Mouse (Mus musculus) liver, embryonic 15.5 days (tissue): ENCODE measurements around the gene Hist1h3a. TPM values are rescaled to one million over a fixed set of nuclear protein-coding genes. Genes with fewer than 3 reads are reported as not detected.
"Not testable (repeated sequence)": the region's sequence is repeated elsewhere in the genome, so short reads cannot be mapped to it uniquely, and the experiment has no call there.

ENCODE experiments used
- ATAC-seq: fragments of 200-750 bp; cut with Nextera tagmentation; 2 replicates; pipeline ENCODE4 v1.8.0; 2017; ENCODE audit warnings: moderate number of reproducible peaks, mild to moderate bottlenecking, moderate library complexity; ENCODE audit not compliant: insufficient read depth
- H3K27ac ChIP-seq: fragments of 300-500 bp; sonication (generic); replicated peaks from 2 replicates; pipeline ENCODE4 v1.5.1; 2015; ENCODE audit warnings: mild to moderate bottlenecking, inconsistent platforms
- H3K27me3 ChIP-seq: fragments of 300-500 bp; sonication (generic); 2 replicates; pipeline ENCODE4 v1.6.1; 2015; ENCODE audit warnings: mild to moderate bottlenecking, inconsistent platforms
- H3K36me3 ChIP-seq: fragments of 300-500 bp; sonication (generic); replicated peaks from 2 replicates; pipeline ENCODE4 v1.6.1; 2015; ENCODE audit warnings: moderate library complexity, mild to moderate bottlenecking, inconsistent platforms
- H3K4me1 ChIP-seq: fragments of 300-500 bp; sonication (generic); replicated peaks from 2 replicates; pipeline ENCODE4 v1.6.1; 2015; ENCODE audit warnings: inconsistent platforms
- H3K4me2 ChIP-seq: fragments of 300-500 bp; sonication (generic); 2 replicates; pipeline ENCODE4 v1.6.1; 2015; ENCODE audit warnings: moderate library complexity, mild to moderate bottlenecking, inconsistent platforms
- H3K4me3 ChIP-seq: fragments of 300-500 bp; sonication (generic); replicated peaks from 2 replicates; pipeline ENCODE4 v1.5.1; 2015; ENCODE audit warnings: mild to moderate bottlenecking, inconsistent platforms
- H3K9ac ChIP-seq: fragments of 300-500 bp; sonication (generic); 2 replicates; pipeline ENCODE4 v1.6.1; 2015; ENCODE audit warnings: moderate library complexity, mild to moderate bottlenecking, inconsistent platforms
- H3K9me3 ChIP-seq: fragments of 300-500 bp; sonication (generic); replicated peaks from 2 replicates; pipeline ENCODE4 v1.6.1; 2016; ENCODE audit warnings: inconsistent platforms
- WGBS: fragments of 180-500 bp; shearing (Covaris S2); methylation state at CpG from one replicate; pipeline ENCODE4 v1.1.7; 2015; ENCODE audit warnings: mixed read lengths; ENCODE audit not compliant: insufficient replicate concordance; 5-methylcytosine and 5-hydroxymethylcytosine counted together
- polyA plus RNA-seq: library from polyadenylated mRNA; unstranded; fragments of >200 nt; fragmentation: Nextera tagmentation; extraction: Ambion mirVana; gene quantifications from 2 replicates; pipeline ENCODE4 v1.2.1, GENCODE M21; 2015

Gene Hist1h3a
- polyA plus RNA-seq, 1 experiment from 2014 or later = 6.4 TPM

- Histone ChIP-seq H3K9ac (peak overlapping the region; percentile 71), H3K27me3 (no peaks in the 10 kb centered on the region), H3K4me2 (peak overlapping the region; percentile 87), H3K9me3 (no peaks in the 10 kb centered on the region), H3K4me1 (peaks cover 57% of the 10 kb centered on the region), H3K4me3 (peak overlapping the region; percentile 54), H3K36me3 (no peaks in the 10 kb centered on the region), H3K27ac (peak overlapping the region; percentile 99)
- peak; percentile 8 for ATAC-seq
- under 1% methylated on average over 18 of the region's 23 CpGs for WGBS
These were observed 4.9 kb downstream of the Hist1h3a start for GRCm38 (mm10) chr13:23757211-23757773.

GRCm38 (mm10) chr13:23756790-23757189 is 5.4 kb downstream of the Hist1h3a start, which contains the start of gene Hist1h4b:
Hist1h4b (plus strand) TSS chr13:23757013.
- Histone ChIP-seq H3K4me1 (peaks cover 57% of the 10 kb centered on the region), H3K27ac (peak within 1 kb of the TSS; percentile 99), H3K9me3 (no peaks in the 10 kb centered on the region), H3K4me3 (peak within 1 kb of the TSS; percentile 54), H3K36me3 (no peaks in the 10 kb centered on the region), H3K27me3 (no peaks in the 10 kb centered on the region), H3K9ac (peak within 1 kb of the TSS; percentile 71), H3K4me2 (peak within 1 kb of the TSS; percentile 87)
- 0% methylated on average over 19 of the region's 22 CpGs for WGBS
- peak; percentile 67 for ATAC-seq

- H3K27ac ChIP-seq = peak overlapping the region; percentile 87
- no peaks in the 10 kb centered on the region for H3K9me3 ChIP-seq
- H3K4me3 ChIP-seq = no peak overlapping the region
- no peaks in the 10 kb centered on the region for H3K27me3 ChIP-seq
- H3K4me1 ChIP-seq = peaks cover 50% of the 10 kb centered on the region
- no peaks in the 10 kb centered on the region for H3K36me3 ChIP-seq
- no peak overlapping the region for H3K4me2 ChIP-seq
- H3K9ac ChIP-seq = peak overlapping the region; percentile 20; the same call in 1 of the 2 replicates
- no peak for ATAC-seq
These were observed 7.2 kb downstream of the Hist1h3a start for GRCm38 (mm10) chr13:23755000-23755399.

- 49% methylated on average over 4 of the region's 4 CpGs for whole genome bisulfite sequencing
- H3K9me3 ChIP-seq = no peaks in the 10 kb centered on the region
- H3K27me3 ChIP-seq = no peaks in the 10 kb centered on the region
- peak overlapping the region; percentile 58 for H3K4me2 ChIP-seq
- peaks cover 47% of the 10 kb centered on the region for H3K4me1 ChIP-seq
- no peak for ATAC-seq
- peak overlapping the region; percentile 51 for H3K4me3 ChIP-seq
- peak overlapping the region; percentile 92 for H3K27ac ChIP-seq
- peak overlapping the region; percentile 59 for H3K9ac ChIP-seq
- no peaks in the 10 kb centered on the region for H3K36me3 ChIP-seq
These were observed 8.7 kb downstream of the Hist1h3a start for GRCm38 (mm10) chr13:23753314-23754078.

- peak overlapping the region; percentile 59 for H3K9ac ChIP-seq
- ATAC-seq = no peak
- peak overlapping the region; percentile 58 for H3K4me2 ChIP-seq
- no peaks in the 10 kb centered on the region for H3K9me3 ChIP-seq
- H3K4me1 ChIP-seq = peaks cover 48% of the 10 kb centered on the region
- no peaks in the 10 kb centered on the region for H3K36me3 ChIP-seq
- peak overlapping the region; percentile 92 for H3K27ac ChIP-seq
- peak overlapping the region; percentile 51 for H3K4me3 ChIP-seq
- 2% methylated on average over 6 of the region's 6 CpGs for WGBS
- H3K27me3 ChIP-seq = no peaks in the 10 kb centered on the region
These were observed 9.4 kb downstream of the Hist1h3a start for GRCm38 (mm10) chr13:23752742-23753172.

- ATAC-seq = peak; percentile 73
- H3K4me1 ChIP-seq = peaks cover 47% of the 10 kb centered on the region
- H3K27me3 ChIP-seq, H3K36me3 ChIP-seq, H3K9me3 ChIP-seq: not testable (repeated sequence)
- H3K9ac ChIP-seq = peak within 1 kb of the TSS; percentile 63
- H3K4me3 ChIP-seq = peak within 1 kb of the TSS; percentile 51
- under 1% methylated on average over 22 of the region's 47 CpGs for WGBS
- H3K27ac ChIP-seq = peak within 1 kb of the TSS; percentile 99
- H3K4me2 ChIP-seq = peak within 1 kb of the TSS; percentile 66
These were observed 10.0 kb downstream of the Hist1h3a start, which contains the start of gene Hist1h3b for GRCm38 (mm10) chr13:23752067-23752741. Hist1h3b (plus strand) TSS chr13:23752267.

GRCm38 (mm10) chr13:23751478-23751956 is 10.7 kb downstream of the Hist1h3a start:
- peak overlapping the region; percentile 63 for H3K9ac ChIP-seq
- H3K4me3 ChIP-seq = peak overlapping the region; percentile 51
- H3K27ac ChIP-seq = peak overlapping the region; percentile 99
- H3K36me3 ChIP-seq = no peaks in the 10 kb centered on the region
- peak overlapping the region; percentile 66 for H3K4me2 ChIP-seq
- no peaks in the 10 kb centered on the region for H3K27me3 ChIP-seq
- under 1% methylated on average over 11 of the region's 11 CpGs for WGBS
- no peaks in the 10 kb centered on the region for H3K9me3 ChIP-seq
- peak; percentile 11 for ATAC-seq
- peaks cover 46% of the 10 kb centered on the region for H3K4me1 ChIP-seq

- ATAC-seq = peak; percentile 35
These were observed 11.2 kb downstream of the Hist1h3a start, which contains the start of gene Hist1h2ab for GRCm38 (mm10) chr13:23750839-23751477. Hist1h2ab (plus strand) TSS chr13:23751126.

GRCm38 (mm10) chr13:23749563-23750121 is 12.5 kb downstream of the Hist1h3a start:
- 76% methylated on average over 5 of the region's 5 CpGs for WGBS
- Histone ChIP-seq H3K27me3 (no peaks in the 10 kb centered on the region), H3K36me3 (no peaks in the 10 kb centered on the region), H3K9me3 (no peaks in the 10 kb centered on the region), H3K4me3 (no peak overlapping the region), H3K9ac (peak overlapping the region; percentile 17), H3K4me2 (no peak overlapping the region), H3K27ac (peak overlapping the region; percentile 99), H3K4me1 (peaks cover 35% of the 10 kb centered on the region)
- ATAC-seq = no peak

More at GRCm38 (mm10) chr13:23750839-23751477, 11.2 kb downstream of the Hist1h3a start, which contains the start of gene Hist1h2ab:
- peak within 1 kb of the TSS; percentile 66 for H3K4me2 ChIP-seq
- not testable (repeated sequence) for H3K27me3 ChIP-seq, H3K9me3 ChIP-seq, H3K36me3 ChIP-seq
- H3K4me3 ChIP-seq = peak within 1 kb of the TSS; percentile 51
- peak within 1 kb of the TSS; percentile 63 for H3K9ac ChIP-seq
- H3K27ac ChIP-seq = peak within 1 kb of the TSS; percentile 99
- WGBS = under 1% methylated on average over 35 of the region's 47 CpGs
- H3K4me1 ChIP-seq = peaks cover 41% of the 10 kb centered on the region

GRCm38 (mm10) chr13:23747892-23748288 is 14.3 kb downstream of the Hist1h3a start:
- no peaks in the 10 kb centered on the region for H3K9me3 ChIP-seq
- 6% methylated on average over 4 of the region's 4 CpGs for WGBS
- peak overlapping the region; percentile 66 for H3K4me2 ChIP-seq
- peak overlapping the region; percentile 62 for H3K4me3 ChIP-seq
- H3K36me3 ChIP-seq = no peaks in the 10 kb centered on the region
- no peaks in the 10 kb centered on the region for H3K27me3 ChIP-seq
- peak overlapping the region; percentile 81 for H3K9ac ChIP-seq
- ATAC-seq = no peak
- H3K27ac ChIP-seq = peak overlapping the region; percentile 99
- H3K4me1 ChIP-seq = peaks cover 36% of the 10 kb centered on the region
